Mouse (Mus musculus): ENCODE results near the gene Gm10638.

- no peak for TF ChIP-seq CTCF (IDR thresholded peaks at IDR 0.05; ENCODE audit: control insufficient read depth, insufficient read depth, insufficient read length)
- TF ChIP-seq MAX (IDR thresholded peaks at IDR 0.05), result no peak
- no peak for TF ChIP-seq CEBPB (IDR thresholded peaks at IDR 0.05; ENCODE audit: low read depth)
- TF ChIP-seq USF1 (IDR thresholded peaks at IDR 0.05; ENCODE audit: low read depth), result no peak
- TF ChIP-seq MYOG (IDR thresholded peaks at IDR 0.05; ENCODE audit: control insufficient read depth, extremely low read depth, insufficient read length), result no peak
Measured at GRCm38 (mm10) chr8:86794716-86795115, 49.2 kb downstream of the Gm10638 start.
